22 mouse cellular contexts compared by ENCODE assay signal in the genomic region with DNA sequence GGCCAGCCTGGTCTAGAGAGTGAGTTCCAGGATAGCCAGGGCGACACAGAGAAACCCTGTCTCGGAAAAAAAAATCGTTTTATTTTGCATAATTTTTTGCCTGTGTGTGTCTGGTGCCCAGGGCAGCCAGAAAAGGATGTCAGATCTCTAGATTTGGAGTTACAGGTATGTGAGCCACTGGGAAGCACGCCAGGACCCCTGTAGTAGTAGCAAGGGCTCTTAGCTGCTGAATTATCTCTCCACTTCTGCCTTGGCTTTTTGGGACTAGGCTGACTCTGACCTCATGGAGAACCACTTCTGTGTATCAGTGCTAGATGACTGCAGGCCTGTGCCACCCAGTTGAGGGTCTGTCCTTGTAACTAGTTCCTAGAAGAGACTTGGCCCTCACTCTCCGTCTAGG. TPM values are rescaled to one million over a fixed set of nuclear protein-coding genes. Genes with fewer than 3 reads are reported as not detected.
DNase-seq lines count a peak whose midpoint lies in the region; ATAC-seq and TF ChIP-seq lines count a peak whose summit lies in the region.
"Had no signal": no experiment of that assay in that cellular context is flagged by ENCODE, and none has a peak within 500 bp of the region (broad histone marks: within the 10 kb centered on the region; RNA-seq: fewer than 3 reads in every experiment).

No protein-coding gene starts in this region.

- intact Hi-C loops in heart, adult 2 months (cut with DNase I): no loop called here

- peaks cover 35% of the 10 kb centered on the region for H3K4me1 ChIP-seq in heart, adult 2 months (ENCODE audit: control insufficient read depth, insufficient read depth, low read length)
- H3K4me1 ChIP-seq in heart, embryonic 13.5 days: peaks cover 78% of the 10 kb centered on the region
- H3K4me1 ChIP-seq in heart, postnatal 0 days (ENCODE audit: control insufficient read depth, insufficient read depth): peaks cover 34% of the 10 kb centered on the region

- no peak for TF ChIP-seq POLR2A in heart, adult 2 months (IDR thresholded peaks at IDR 0.05; ENCODE audit: insufficient read depth, low read depth, low read length)

- H3K27ac ChIP-seq in heart, adult 2 months: peak overlapping the region; percentile 95
- peak overlapping the region; percentile 80 for H3K27ac ChIP-seq in heart, embryonic 13.5 days (replicated peaks)
- H3K27ac ChIP-seq in heart, postnatal 0 days (ENCODE audit: low read depth): peak overlapping the region; percentile 71
- H3K27ac ChIP-seq: embryonic facial prominence, embryonic 15.5 days; forebrain, embryonic 10.5 days; hindbrain, embryonic 15.5 days had no signal

- no peak for DNase-seq in heart, adult 2 months
- DNase-seq in heart, adult 8-10 months (ENCODE audit: low spot score): no peak
- no peak for DNase-seq in heart, adult 18-20 months
- no peak for DNase-seq in heart, postnatal 0 days (ENCODE audit: low spot score)
- DNase-seq in heart, adult 9 months (ENCODE audit: low spot score in 2 of 2): no peak
- DNase-seq in frontal cortex, postnatal 10 days (ENCODE audit: low spot score in 2 of 2): no peak
- DNase-seq: adrenal gland, postnatal 14 days; cerebellum, adult 18-20 months; embryo, embryonic 11 days; gastrocnemius, postnatal 10 days; kidney, adult 2 months had no signal

- no peaks in the 10 kb centered on the region for H3K79me2 ChIP-seq in heart, adult 2 months (replicated peaks; ENCODE audit: control insufficient read depth, insufficient read depth, low read length)

- TF ChIP-seq EP300 in heart, adult 2 months (IDR thresholded peaks at IDR 0.05; ENCODE audit: insufficient read depth, low read depth, low read length): no peak
- TF ChIP-seq EP300 in heart, postnatal 0 days (IDR thresholded peaks at IDR 0.05; ENCODE audit: low read depth): no peak

- no peaks in the 10 kb centered on the region for H3K9me3 ChIP-seq in heart, embryonic 13.5 days
- no peaks in the 10 kb centered on the region for H3K9me3 ChIP-seq in heart, postnatal 0 days (replicated peaks; ENCODE audit: control insufficient read depth, low read length)
- H3K9me3 ChIP-seq: embryonic facial prominence, embryonic 15.5 days; forebrain, embryonic 10.5 days; hindbrain, embryonic 15.5 days; kidney, embryonic 15.5 days had no signal

- ATAC-seq in heart, embryonic 13.5 days (ENCODE audit: extremely low read depth, insufficient number of reproducible peaks, low FRiP score, low TSS enrichment): no peak
- ATAC-seq in heart, postnatal 0 days (ENCODE audit: insufficient read depth, low read depth): no peak
- ATAC-seq: activated CD4-positive, CD25-positive, alpha-beta regulatory T cell, adult 4 months; forebrain, embryonic 14.5 days; intestine, embryonic 16.5 days; Patski had no signal

- no peaks in the 10 kb centered on the region for H3K36me3 ChIP-seq in heart, adult 2 months (ENCODE audit: control insufficient read depth, insufficient read depth, low read length)
- peaks cover 3% of the 10 kb centered on the region; the same call in 1 of the 2 replicates for H3K36me3 ChIP-seq in heart, embryonic 13.5 days
- H3K36me3 ChIP-seq in heart, postnatal 0 days (replicated peaks; ENCODE audit: control insufficient read depth, insufficient read depth, low read length): no peaks in the 10 kb centered on the region
- H3K36me3 ChIP-seq: embryonic facial prominence, embryonic 15.5 days; forebrain, embryonic 10.5 days; hindbrain, embryonic 15.5 days; kidney, embryonic 15.5 days had no signal

- WGBS in heart, adult 2 months: 77% methylated on average over 5 of the region's 5 CpGs
- WGBS in heart, embryonic 13.5 days: 69% methylated on average over 5 of the region's 5 CpGs
- WGBS in heart, postnatal 0 days: 63% methylated on average over 5 of the region's 5 CpGs

- H3K9ac ChIP-seq in heart, adult 2 months (ENCODE audit: low read depth, low read length): no peak overlapping the region
- H3K9ac ChIP-seq in heart, embryonic 13.5 days: no peak overlapping the region
- no peak overlapping the region for H3K9ac ChIP-seq in heart, postnatal 0 days (replicated peaks; ENCODE audit: low read depth, low read length)
- H3K9ac ChIP-seq: embryonic facial prominence, embryonic 15.5 days; hindbrain, embryonic 15.5 days; kidney, embryonic 15.5 days had no signal

- no peak overlapping the region for H3K4me3 ChIP-seq in heart, adult 2 months
- H3K4me3 ChIP-seq in heart, embryonic 13.5 days: no peak overlapping the region
- no peak overlapping the region for H3K4me3 ChIP-seq in heart, postnatal 0 days (ENCODE audit: low read depth, low read length)
- H3K4me3 ChIP-seq: embryonic facial prominence, embryonic 15.5 days; erythroblast, embryonic 14.5 days; forebrain, embryonic 10.5 days; hindbrain, embryonic 15.5 days; kidney, embryonic 15.5 days had no signal

- no peaks in the 10 kb centered on the region for H3K27me3 ChIP-seq in heart, adult 2 months (ENCODE audit: control insufficient read depth, insufficient read depth, low read length)
- no peaks in the 10 kb centered on the region for H3K27me3 ChIP-seq in heart, embryonic 13.5 days (replicated peaks)
- H3K27me3 ChIP-seq in heart, postnatal 0 days (ENCODE audit: control insufficient read depth, insufficient read depth, low read length): no peaks in the 10 kb centered on the region
- H3K27me3 ChIP-seq: CH12.LX; embryonic facial prominence, embryonic 15.5 days; hindbrain, embryonic 15.5 days; kidney, embryonic 15.5 days; Patski had no signal

- H3K4me2 ChIP-seq in heart, embryonic 13.5 days: no peak overlapping the region
- H3K4me2 ChIP-seq in heart, postnatal 0 days (ENCODE audit: low read depth, low read length): no peak overlapping the region
- H3K4me2 ChIP-seq: embryonic facial prominence, embryonic 15.5 days; hindbrain, embryonic 15.5 days; kidney, embryonic 15.5 days had no signal

- TF ChIP-seq CTCF in heart, adult 2 months (IDR thresholded peaks at IDR 0.05): no peak
- TF ChIP-seq CTCF in heart, postnatal 0 days (IDR thresholded peaks at IDR 0.05; ENCODE audit: low read depth): no peak

RNA-seq across cellular contexts. Expression of a gene that starts 4.6 kb away (rescaled TPM):
- total RNA-seq in heart, adult 2 months (2021): 100 to 1,000 TPM; 113 to 122 TPM
- 230 and 239 TPM in 2 replicates for polyA plus RNA-seq in heart, adult 2 months (2012; rRNA removed)
- 100 to 1,000 TPM; 111 to 143 (median 126) TPM for total RNA-seq in heart, adult 8-10 months (2022)
- 148 and 155 TPM in 2 replicates for polyA plus RNA-seq in heart, embryonic 13.5 days (2015; fragmentation: Nextera tagmentation; extraction: Ambion mirVana)
- 100 to 1,000 TPM in 1 of 2 experiments, 10 to 100 TPM in 1; 95.1 to 106 TPM for total RNA-seq in heart, adult 18-20 months (2021)
- total RNA-seq in heart, postnatal 0 days (2014; rRNA removed; ENCODE audit: low replicate concordance): 123 and 148 TPM in 2 replicates
- 133 and 137 TPM in 2 replicates for polyA plus RNA-seq in heart, postnatal 0 days (2015; fragmentation: Nextera tagmentation; extraction: Ambion mirVana)
- polyA plus RNA-seq: activated CD4-positive, CD25-positive, alpha-beta regulatory T cell, adult 4 months had no signal

RNA-seq across cellular contexts. Expression of a gene that starts 20.3 kb away (rescaled TPM):
- total RNA-seq in heart, adult 2 months (2021): 100 to 1,000 TPM; 606 to 670 TPM
- polyA plus RNA-seq in heart, adult 2 months (2012; rRNA removed): 584 and 623 TPM in 2 replicates
- 100 to 1,000 TPM; 656 to 809 (median 697) TPM for total RNA-seq in heart, adult 8-10 months (2022)
- polyA plus RNA-seq in heart, embryonic 13.5 days (2015; fragmentation: Nextera tagmentation; extraction: Ambion mirVana): 302 and 318 TPM in 2 replicates
- 100 to 1,000 TPM; 654 to 691 TPM for total RNA-seq in heart, adult 18-20 months (2021)
- total RNA-seq in heart, postnatal 0 days (2014; rRNA removed; ENCODE audit: low replicate concordance): 544 and 572 TPM in 2 replicates
- polyA plus RNA-seq in heart, postnatal 0 days (2015; fragmentation: Nextera tagmentation; extraction: Ambion mirVana): 721 and 737 TPM in 2 replicates

RNA-seq across cellular contexts. Expression of a gene that starts 42.3 kb away (rescaled TPM):
- total RNA-seq in heart, adult 2 months (2021): 100 to 1,000 TPM; 107 to 125 TPM
- polyA plus RNA-seq in heart, adult 2 months (2012; rRNA removed): 129 and 174 TPM in 2 replicates
- total RNA-seq in heart, adult 8-10 months (2022): 100 to 1,000 TPM; 102 to 131 (median 114) TPM
- polyA plus RNA-seq in heart, embryonic 13.5 days (2015; fragmentation: Nextera tagmentation; extraction: Ambion mirVana): 24.8 and 29.1 TPM in 2 replicates
- 100 to 1,000 TPM; 108 to 117 TPM for total RNA-seq in heart, adult 18-20 months (2021)
- 102 and 117 TPM in 2 replicates for total RNA-seq in heart, postnatal 0 days (2014; rRNA removed; ENCODE audit: low replicate concordance)
- polyA plus RNA-seq in heart, postnatal 0 days (2015; fragmentation: Nextera tagmentation; extraction: Ambion mirVana): 44.1 and 44.3 TPM in 2 replicates

RNA-seq across cellular contexts. Expression of a gene that starts 54.9 kb away (rescaled TPM):
- total RNA-seq in heart, adult 2 months (2021): 10 to 100 TPM; 16.2 to 17.8 TPM
- polyA plus RNA-seq in heart, adult 2 months (2012; rRNA removed): 25.2 and 28.6 TPM in 2 replicates
- 10 to 100 TPM; 15.6 to 23.2 (median 20.7) TPM for total RNA-seq in heart, adult 8-10 months (2022)
- polyA plus RNA-seq in heart, embryonic 13.5 days (2015; fragmentation: Nextera tagmentation; extraction: Ambion mirVana): 37.6 and 38.7 TPM in 2 replicates
- total RNA-seq in heart, adult 18-20 months (2021): 10 to 100 TPM; 14.7 to 16.1 TPM
- 25.7 and 28.0 TPM in 2 replicates for total RNA-seq in heart, postnatal 0 days (2014; rRNA removed; ENCODE audit: low replicate concordance)
- polyA plus RNA-seq in heart, postnatal 0 days (2015; fragmentation: Nextera tagmentation; extraction: Ambion mirVana): 25.5 and 27.0 TPM in 2 replicates
